Mouse (Mus musculus) intestine, postnatal 0 days (tissue): Measurements from ENCODE around the gene Pbld1. TPM values are rescaled to one million over a fixed set of nuclear protein-coding genes. Genes with fewer than 3 reads are reported as not detected.

Experiments
- ATAC-seq: fragments of 200-750 bp; cut with Nextera tagmentation; 2 replicates; pipeline ENCODE4 v1.8.0; 2017; ENCODE audit warnings: mild to moderate bottlenecking, moderate TSS enrichment, moderate library complexity
- H3K27ac ChIP-seq: fragments of 300-500 bp; sonication (generic); 2 replicates; pipeline ENCODE4 v1.5.1; 2014; ENCODE audit warnings: mild to moderate bottlenecking, low read depth, low read length, moderate library complexity
- H3K27me3 ChIP-seq: fragments of 300-500 bp; sonication (generic); replicated peaks from 2 replicates; pipeline ENCODE4 v1.6.1; 2014; ENCODE audit warnings: low read length, mixed read lengths; ENCODE audit not compliant: control insufficient read depth, insufficient read depth
- H3K36me3 ChIP-seq: fragments of 300-500 bp; sonication (generic); 2 replicates; pipeline ENCODE4 v1.6.1; 2014; ENCODE audit warnings: mild to moderate bottlenecking, moderate library complexity; ENCODE audit not compliant: control insufficient read depth, insufficient read depth
- H3K4me1 ChIP-seq: fragments of 300-500 bp; sonication (generic); replicated peaks from 2 replicates; pipeline ENCODE4 v1.6.1; 2014; ENCODE audit warnings: antibody characterized with exemption, low read length, mixed read lengths; ENCODE audit not compliant: control insufficient read depth, insufficient read depth
- H3K4me2 ChIP-seq: fragments of 300-500 bp; sonication (generic); replicated peaks from 2 replicates; pipeline ENCODE4 v1.6.1; 2014; ENCODE audit warnings: low read depth, mild to moderate bottlenecking, moderate library complexity
- H3K4me3 ChIP-seq: fragments of 300-500 bp; sonication (generic); 2 replicates; pipeline ENCODE4 v1.5.1; 2014; ENCODE audit warnings: low read depth, low read length
- H3K9ac ChIP-seq: fragments of 300-500 bp; sonication (generic); 2 replicates; pipeline ENCODE4 v1.6.1; 2014; ENCODE audit warnings: mild to moderate bottlenecking, low read depth, low read length
- H3K9me3 ChIP-seq: fragments of 300-500 bp; sonication (generic); 2 replicates; pipeline ENCODE4 v1.6.1; 2016; ENCODE audit warnings: mixed run types; ENCODE audit not compliant: control insufficient read depth
- CTCF ChIP-seq: sonication (generic); IDR thresholded peaks from 2 replicates; pipeline ENCODE4 v1.5.1; 2016; ENCODE audit warnings: low read depth, mild to moderate bottlenecking, control low read depth, antibody characterized with exemption, moderate library complexity
- WGBS: fragments of 180-500 bp; shearing (Covaris S2); extraction: QIAGEN DNeasy Blood & Tissue Kit; methylation state at CpG from one replicate; pipeline ENCODE4 v1.1.7; 2014; 5-methylcytosine and 5-hydroxymethylcytosine counted together
- polyA plus RNA-seq: library from polyadenylated mRNA; unstranded; fragments of >200 nt; fragmentation: Nextera tagmentation; extraction: Ambion mirVana; gene quantifications from 2 replicates; pipeline ENCODE4 v1.2.1, GENCODE M21; 2015

Gene Pbld1
- polyA plus RNA-seq, 1 experiment from 2014 or later = 2.1 TPM

GRCm38 (mm10) chr10:63026156-63026794 is 33.7 kb upstream of the Pbld1 start:
- ATAC-seq = no peak
- peaks cover 3% of the 10 kb centered on the region; the same call in 1 of the 2 replicates for H3K4me1 ChIP-seq
- no peaks in the 10 kb centered on the region for H3K9me3 ChIP-seq
- no peak overlapping the region for H3K4me3 ChIP-seq
- no peaks in the 10 kb centered on the region for H3K36me3 ChIP-seq
- no peaks in the 10 kb centered on the region for H3K27me3 ChIP-seq
- H3K4me2 ChIP-seq = no peak overlapping the region
- H3K9ac ChIP-seq = no peak overlapping the region
- WGBS = 74% methylated on average over 8 of the region's 8 CpGs
- no peak overlapping the region for H3K27ac ChIP-seq
- no peak for TF ChIP-seq CTCF

GRCm38 (mm10) chr10:63026795-63027160 is 33.2 kb upstream of the Pbld1 start:
- no peak overlapping the region for H3K9ac ChIP-seq
- peaks cover 1% of the 10 kb centered on the region; the same call in 1 of the 2 replicates for H3K4me1 ChIP-seq
- no peak for ATAC-seq
- no peak overlapping the region for H3K4me3 ChIP-seq
- H3K4me2 ChIP-seq = no peak overlapping the region
- no peaks in the 10 kb centered on the region for H3K27me3 ChIP-seq
- WGBS = 87% methylated on average over 6 of the region's 6 CpGs
- TF ChIP-seq CTCF = no peak
- no peak overlapping the region for H3K27ac ChIP-seq
- no peaks in the 10 kb centered on the region for H3K9me3 ChIP-seq
- no peaks in the 10 kb centered on the region for H3K36me3 ChIP-seq

GRCm38 (mm10) chr10:63027376-63028161 is 32.4 kb upstream of the Pbld1 start:
- Histone ChIP-seq H3K36me3 (no peaks in the 10 kb centered on the region), H3K4me2 (no peak overlapping the region), H3K9ac (no peak overlapping the region), H3K27me3 (no peaks in the 10 kb centered on the region), H3K9me3 (no peaks in the 10 kb centered on the region), H3K27ac (no peak overlapping the region), H3K4me3 (no peak overlapping the region), H3K4me1 (no peaks in the 10 kb centered on the region)
- no peak for TF ChIP-seq CTCF
- no peak for ATAC-seq
- 86% methylated on average over 10 of the region's 10 CpGs for WGBS

GRCm38 (mm10) chr10:63028396-63028795 is 31.6 kb upstream of the Pbld1 start:
- H3K9ac ChIP-seq = no peak overlapping the region
- WGBS = 85% methylated on average over 4 of the region's 4 CpGs
- no peak overlapping the region for H3K27ac ChIP-seq
- no peak for TF ChIP-seq CTCF
- ATAC-seq = no peak
- H3K4me2 ChIP-seq = no peak overlapping the region
- H3K4me3 ChIP-seq = no peak overlapping the region
- H3K4me1 ChIP-seq = no peaks in the 10 kb centered on the region
- no peaks in the 10 kb centered on the region for H3K27me3 ChIP-seq
- H3K9me3 ChIP-seq = no peaks in the 10 kb centered on the region
- H3K36me3 ChIP-seq = no peaks in the 10 kb centered on the region

- no peaks in the 10 kb centered on the region for H3K27me3 ChIP-seq
- H3K4me1 ChIP-seq = no peaks in the 10 kb centered on the region
- no peak overlapping the region for H3K4me3 ChIP-seq
- no peaks in the 10 kb centered on the region for H3K9me3 ChIP-seq
- no peak overlapping the region for H3K9ac ChIP-seq
- no peak overlapping the region for H3K4me2 ChIP-seq
- TF ChIP-seq CTCF = no peak
- H3K27ac ChIP-seq = no peak overlapping the region
- no peak for ATAC-seq
- 76% methylated on average over 3 of the region's 3 CpGs for WGBS
- no peaks in the 10 kb centered on the region for H3K36me3 ChIP-seq
Observed at GRCm38 (mm10) chr10:63032267-63032666, 27.7 kb upstream of the Pbld1 start.

GRCm38 (mm10) chr10:63032956-63033355 is 27.0 kb upstream of the Pbld1 start:
- no peaks in the 10 kb centered on the region for H3K36me3 ChIP-seq
- H3K27me3 ChIP-seq = no peaks in the 10 kb centered on the region
- no peak overlapping the region for H3K4me3 ChIP-seq
- 79% methylated on average over 3 of the region's 3 CpGs for WGBS
- no peak overlapping the region for H3K27ac ChIP-seq
- no peaks in the 10 kb centered on the region for H3K4me1 ChIP-seq
- H3K9me3 ChIP-seq = no peaks in the 10 kb centered on the region
- H3K9ac ChIP-seq = no peak overlapping the region
- H3K4me2 ChIP-seq = no peak overlapping the region
- TF ChIP-seq CTCF = no peak
- ATAC-seq = no peak
